Mouse (Mus musculus) liver, postnatal 0 days (tissue): ENCODE results near the gene Gm20708. TPM values are rescaled to one million over a fixed set of nuclear protein-coding genes. Genes with fewer than 3 reads are reported as not detected.

Experiments used
- ATAC-seq: fragments of 200-750 bp; cut with Nextera tagmentation; 2 replicates; pipeline ENCODE4 v1.8.0; 2017; ENCODE audit warnings: mild to moderate bottlenecking, moderate library complexity
- DNase-seq: peaks from one replicate; pipeline ENCODE4 v3.0.0-alpha.2; 2016
- H3K27ac ChIP-seq: fragments of 300-500 bp; sonication (generic); 2 replicates; pipeline ENCODE4 v1.5.1; 2014; ENCODE audit warnings: antibody characterized with exemption, moderate library complexity, mild to moderate bottlenecking, low read depth
- H3K27me3 ChIP-seq: fragments of 300-500 bp; sonication (generic); 2 replicates; pipeline ENCODE4 v1.6.1; 2014; ENCODE audit warnings: low read length, control low read depth, mixed read lengths; ENCODE audit not compliant: insufficient read depth
- H3K36me3 ChIP-seq: fragments of 300-500 bp; sonication (generic); replicated peaks from 2 replicates; pipeline ENCODE4 v1.6.1; 2014; ENCODE audit warnings: mild to moderate bottlenecking, control low read depth, low read length, moderate library complexity, mixed read lengths; ENCODE audit not compliant: insufficient read depth
- H3K4me1 ChIP-seq: fragments of 300-500 bp; sonication (generic); 2 replicates; pipeline ENCODE4 v1.6.1; 2014; ENCODE audit warnings: antibody characterized with exemption, mild to moderate bottlenecking, control low read depth; ENCODE audit not compliant: insufficient read depth
- H3K4me2 ChIP-seq: fragments of 300-500 bp; sonication (generic); 2 replicates; pipeline ENCODE4 v1.6.1; 2014; ENCODE audit warnings: low read depth, mild to moderate bottlenecking, low read length, moderate library complexity, mixed read lengths
- H3K4me3 ChIP-seq: fragments of 300-500 bp; sonication (generic); 2 replicates; pipeline ENCODE4 v1.5.1; 2014; ENCODE audit warnings: low read depth, low read length
- H3K9ac ChIP-seq: fragments of 300-500 bp; sonication (generic); replicated peaks from 2 replicates; pipeline ENCODE4 v1.6.1; 2014; ENCODE audit warnings: mild to moderate bottlenecking, moderate library complexity
- H3K9me3 ChIP-seq: fragments of 300-500 bp; sonication (generic); 2 replicates; pipeline ENCODE4 v1.6.1; 2016; ENCODE audit warnings: mild to moderate bottlenecking, control low read depth, low read length, mixed read lengths
- CTCF ChIP-seq: sonication (generic); IDR thresholded peaks from 2 replicates; pipeline ENCODE4 v1.5.1; 2016; ENCODE audit warnings: antibody characterized with exemption, low read depth
- EP300 ChIP-seq: IDR thresholded peaks from 2 replicates; pipeline ENCODE4 v1.6.1; 2016; ENCODE audit warnings: antibody characterized with exemption, low read depth, mild to moderate bottlenecking
- WGBS: fragments of 180-500 bp; shearing (Covaris S2); extraction: QIAGEN DNeasy Blood & Tissue Kit; methylation state at CpG from one replicate; pipeline ENCODE4 v1.1.7; 2014; ENCODE audit not compliant: insufficient replicate concordance; 5-methylcytosine and 5-hydroxymethylcytosine counted together
- polyA plus RNA-seq: library from polyadenylated mRNA; unstranded; fragments of >200 nt; fragmentation: Nextera tagmentation; extraction: Ambion mirVana; gene quantifications from 2 replicates; pipeline ENCODE4 v1.2.1, GENCODE M21; 2015

Gm20708 gene
- polyA plus RNA-seq, 1 experiment from 2014 or later = 0.48 TPM

DNA sequence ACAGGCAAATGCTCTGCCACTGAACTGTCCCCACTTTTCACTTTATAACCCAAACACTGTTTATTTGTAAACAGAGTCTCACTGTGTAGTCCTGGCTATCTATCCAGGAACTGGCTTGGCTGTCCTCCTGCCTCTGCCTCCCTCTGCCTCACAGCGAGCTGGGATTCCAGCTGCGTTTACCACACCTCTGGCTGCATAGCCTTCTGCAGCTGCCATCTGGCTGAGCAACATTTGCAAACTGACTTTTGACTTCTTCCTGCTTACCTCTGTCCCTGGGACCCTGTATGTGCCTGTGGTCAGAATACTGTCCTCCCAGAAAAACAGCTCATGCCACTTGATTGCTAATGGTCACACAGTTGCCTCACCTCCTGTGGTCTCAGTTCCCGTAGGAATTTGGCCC lies 17.9 kb downstream of the Gm20708 start:
- Histone ChIP-seq H3K4me3 (peak overlapping the region; percentile 79), H3K4me1 (peaks cover 82% of the 10 kb centered on the region), H3K4me2 (peak overlapping the region; percentile 94), H3K27me3 (no peaks in the 10 kb centered on the region), H3K27ac (peak overlapping the region; percentile 98), H3K9me3 (no peaks in the 10 kb centered on the region), H3K9ac (peak overlapping the region; percentile 91), H3K36me3 (peaks cover 15% of the 10 kb centered on the region)
- TF ChIP-seq EP300 (no peak), CTCF (no peak)
- 40% methylated on average over 3 of the region's 3 CpGs for WGBS
- DNase-seq (no peak), ATAC-seq (no peak)

GRCm38 (mm10) chr11:117828149-117828887 lies 18.9 kb downstream of the Gm20708 start:
- DNase-seq (peak; percentile 82), ATAC-seq (no peak)
- Histone ChIP-seq H3K27me3 (no peaks in the 10 kb centered on the region), H3K4me2 (peak overlapping the region; percentile 94), H3K4me1 (peaks cover 87% of the 10 kb centered on the region), H3K36me3 (peaks cover 6% of the 10 kb centered on the region), H3K9ac (peak overlapping the region; percentile 91), H3K9me3 (no peaks in the 10 kb centered on the region), H3K4me3 (peak overlapping the region; percentile 79), H3K27ac (peak overlapping the region; percentile 98)
- no peak; the same call in 1 of the 2 replicates for TF ChIP-seq EP300
- no peak for TF ChIP-seq CTCF
- 39% methylated on average over 18 of the region's 18 CpGs for WGBS

DNA sequence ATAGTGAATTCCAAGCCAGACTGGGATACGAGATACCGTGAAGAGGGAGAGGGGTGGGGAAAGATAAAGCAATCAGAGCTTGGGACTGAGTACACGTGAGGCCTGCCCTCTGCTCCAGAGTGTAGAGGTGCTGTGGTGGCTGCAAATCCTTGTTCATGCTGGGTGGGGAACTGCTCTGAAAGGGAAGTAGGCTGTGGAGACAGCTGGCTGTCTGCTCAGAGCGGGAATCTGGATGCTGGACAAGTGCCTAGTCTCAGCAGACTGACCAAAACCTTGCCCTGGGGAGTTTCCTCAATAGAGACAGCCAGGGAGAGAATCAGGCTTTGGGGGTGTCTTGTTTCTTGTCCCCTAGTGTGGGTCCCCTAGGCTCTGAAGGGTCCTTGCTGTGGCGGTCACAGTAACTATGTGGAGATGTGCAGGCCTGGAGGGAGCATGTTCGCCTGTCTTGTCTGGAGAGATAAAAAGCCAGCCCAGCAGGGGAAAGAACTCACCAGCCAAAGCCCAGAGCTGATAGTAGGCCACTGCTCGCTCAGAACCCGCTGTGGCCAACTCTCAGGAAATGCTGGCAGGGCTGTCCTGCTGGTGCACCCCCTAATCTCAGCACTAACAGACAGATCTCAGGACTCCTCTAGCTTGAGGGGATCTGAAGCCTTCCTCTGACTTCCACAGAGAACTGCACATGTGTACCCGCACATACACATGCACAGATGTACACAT lies 19.6 kb downstream of the Gm20708 start:
- DNase-seq (peak; percentile 60), ATAC-seq (peak; percentile 20)
- Histone ChIP-seq H3K9ac (peak overlapping the region; percentile 91), H3K4me1 (peaks cover 79% of the 10 kb centered on the region), H3K4me3 (no peak overlapping the region), H3K4me2 (peak overlapping the region; percentile 94), H3K9me3 (no peaks in the 10 kb centered on the region), H3K27me3 (no peaks in the 10 kb centered on the region), H3K36me3 (0 out of 2 replicates have a peak, but pooled peaks cover 3% of the 10 kb centered on the region), H3K27ac (peak overlapping the region; percentile 98)
- TF ChIP-seq CTCF (no peak), EP300 (peak; percentile 50; the same call in 1 of the 2 replicates)
- 22% methylated on average over 9 of the region's 9 CpGs for WGBS

DNA sequence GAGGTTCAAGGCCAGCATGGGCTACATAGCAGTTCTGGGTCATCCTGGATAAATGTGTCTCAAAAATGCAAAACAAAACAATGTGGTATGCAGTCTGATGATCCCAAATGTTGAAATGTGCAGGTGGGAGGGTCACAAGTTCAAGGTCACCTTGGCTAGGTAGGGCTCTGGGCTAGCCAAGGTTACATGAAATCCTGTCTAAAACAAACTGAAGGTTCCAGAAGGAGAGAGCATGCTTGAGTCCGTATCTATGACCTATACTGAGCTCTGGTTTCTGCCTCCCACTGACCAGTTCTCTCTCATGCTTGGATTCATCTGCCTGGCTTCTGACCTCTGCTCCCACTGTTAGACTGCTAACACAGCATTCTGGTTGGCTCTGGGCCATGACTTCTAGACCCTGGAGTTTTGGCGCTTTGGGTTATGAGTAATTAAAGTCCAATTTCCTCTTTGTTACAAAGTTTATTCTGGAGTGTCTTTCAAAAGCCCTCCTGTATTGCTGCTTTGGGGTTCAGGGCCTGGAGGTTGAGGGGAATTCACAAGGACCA lies 20.3 kb downstream of the Gm20708 start:
- peak; percentile 65 for DNase-seq
- Histone ChIP-seq H3K9ac (peak overlapping the region; percentile 91), H3K4me1 (peaks cover 75% of the 10 kb centered on the region), H3K27ac (peak overlapping the region; percentile 98), H3K4me2 (peak overlapping the region; percentile 94), H3K4me3 (no peak overlapping the region), H3K9me3 (no peaks in the 10 kb centered on the region), H3K36me3 (no peaks in the 10 kb centered on the region), H3K27me3 (no peaks in the 10 kb centered on the region)
- WGBS = 46% methylated on average over 2 of the region's 2 CpGs
- peak; percentile 5; the same call in 1 of the 2 replicates for ATAC-seq
- TF ChIP-seq CTCF (no peak), EP300 (no peak)

GRCm38 (mm10) chr11:117830401-117830800 lies 20.9 kb downstream of the Gm20708 start:
- Histone ChIP-seq H3K9me3 (no peaks in the 10 kb centered on the region), H3K4me2 (peak overlapping the region; percentile 94), H3K4me3 (peak overlapping the region; percentile 22), H3K27ac (peak overlapping the region; percentile 98), H3K4me1 (peaks cover 73% of the 10 kb centered on the region), H3K36me3 (no peaks in the 10 kb centered on the region), H3K9ac (peak overlapping the region; percentile 91), H3K27me3 (no peaks in the 10 kb centered on the region)
- WGBS = 24% methylated on average over 9 of the region's 9 CpGs
- TF ChIP-seq EP300 (peak; percentile 96), CTCF (peak; percentile 28; the same call in 1 of the 2 replicates)
- DNase-seq = peak; percentile 90
- ATAC-seq = peak; percentile 65
